Mouse (Mus musculus) ES-E14 (cell line): ENCODE data around the gene Cdc37. TPM values are rescaled to one million over a fixed set of nuclear protein-coding genes. Genes with fewer than 3 reads are reported as not detected.

Source experiments
- DNase-seq: peaks from one replicate; pipeline ENCODE4 v3.0.0-alpha.2; 2013; ENCODE audit warnings: low read depth, low spot score
- H3K27ac ChIP-seq: 2 replicates; pipeline ENCODE4 v1.5.1; 2012; ENCODE audit warnings: low read depth, mild to moderate bottlenecking, low read length, moderate library complexity, mixed read lengths; ENCODE audit not compliant: poor library complexity, insufficient read depth, severe bottlenecking
- H3K36me3 ChIP-seq: 2 replicates; pipeline ENCODE4 v1.6.1; 2012; ENCODE audit warnings: mild to moderate bottlenecking, low read length, moderate library complexity, mixed read lengths; ENCODE audit not compliant: control insufficient read depth, poor library complexity, insufficient read depth, severe bottlenecking
- H3K4me1 ChIP-seq, 2 experiments: fragments of 150-350 bp in 1 of 2; sonication (generic) in 1 of 2; 2 replicates each; pipeline ENCODE4 v1.6.1; 2012; ENCODE audit warnings: low read length in 2 of 2, mild to moderate bottlenecking in 1 of 2, mixed read lengths in 1 of 2; ENCODE audit not compliant: control insufficient read depth in 2 of 2, insufficient read depth in 2 of 2, poor library complexity in 1 of 2
- H3K4me3 ChIP-seq, 2 experiments: fragments of 150-350 bp in 1 of 2; sonication (generic) in 1 of 2; 2 replicates each; pipeline ENCODE4 v1.5.1; 2012; ENCODE audit warnings: low read length in 2 of 2, low read depth in 1 of 2, mild to moderate bottlenecking in 1 of 2, mixed read lengths in 1 of 2; ENCODE audit not compliant: insufficient read depth in 1 of 2, poor library complexity in 1 of 2, severe bottlenecking in 1 of 2
- H3K9ac ChIP-seq: 2 replicates; pipeline ENCODE4 v1.6.1; 2012; ENCODE audit warnings: low read depth, mild to moderate bottlenecking, low read length, mixed read lengths; ENCODE audit not compliant: poor library complexity, insufficient read depth, severe bottlenecking
- H3K9me3 ChIP-seq: fragments of 150-350 bp; sonication (generic); 2 replicates; pipeline ENCODE4 v1.6.1; 2012; ENCODE audit warnings: low read depth, mild to moderate bottlenecking, low read length; ENCODE audit not compliant: control insufficient read depth, insufficient read depth
- CHD2 ChIP-seq: IDR thresholded peaks from 2 replicates; pipeline ENCODE4 v1.6.1; 2014; ENCODE audit warnings: mild to moderate bottlenecking, low read depth, low read length, inconsistent platforms
- HCFC1 ChIP-seq: IDR thresholded peaks from 2 replicates; pipeline ENCODE4 v1.6.1; 2012; ENCODE audit warnings: low read length, inconsistent platforms, borderline replicate concordance; ENCODE audit not compliant: insufficient read depth
- MAFK ChIP-seq: IDR thresholded peaks from 2 replicates; pipeline ENCODE4 v1.6.1; 2014; ENCODE audit warnings: mild to moderate bottlenecking, low read depth, low read length, inconsistent platforms; ENCODE audit not compliant: insufficient read depth
- ZC3H11A ChIP-seq: IDR thresholded peaks from 2 replicates; pipeline ENCODE4 v1.6.1; 2012; ENCODE audit warnings: low read depth, mild to moderate bottlenecking, inconsistent platforms, low read length, borderline replicate concordance
- ZNF384 ChIP-seq: IDR thresholded peaks from 2 replicates; pipeline ENCODE4 v1.6.1; 2012; ENCODE audit warnings: low read depth, low read length, inconsistent platforms
- in situ Hi-C, 2 experiments: fragments of 600-800 bp; cut with MboI; formaldehyde crosslinking; loops; one replicate each; pipeline ENCODE4 v1.15.1; 2025; ENCODE audit warnings: low sequenced_read_pairs in 2 of 2, inconsistent platforms in 1 of 2; ENCODE audit not compliant: unreplicated experiment in 2 of 2
- total RNA-seq: library from RNA; depleted of rRNA; stranded (reverse); fragments of 300-350 nt; gene quantifications from 2 replicates; pipeline ENCODE4 v1.2.3, GENCODE M21; 2012

The Cdc37 gene
- total RNA-seq, 1 experiment = 165 TPM

DNA sequence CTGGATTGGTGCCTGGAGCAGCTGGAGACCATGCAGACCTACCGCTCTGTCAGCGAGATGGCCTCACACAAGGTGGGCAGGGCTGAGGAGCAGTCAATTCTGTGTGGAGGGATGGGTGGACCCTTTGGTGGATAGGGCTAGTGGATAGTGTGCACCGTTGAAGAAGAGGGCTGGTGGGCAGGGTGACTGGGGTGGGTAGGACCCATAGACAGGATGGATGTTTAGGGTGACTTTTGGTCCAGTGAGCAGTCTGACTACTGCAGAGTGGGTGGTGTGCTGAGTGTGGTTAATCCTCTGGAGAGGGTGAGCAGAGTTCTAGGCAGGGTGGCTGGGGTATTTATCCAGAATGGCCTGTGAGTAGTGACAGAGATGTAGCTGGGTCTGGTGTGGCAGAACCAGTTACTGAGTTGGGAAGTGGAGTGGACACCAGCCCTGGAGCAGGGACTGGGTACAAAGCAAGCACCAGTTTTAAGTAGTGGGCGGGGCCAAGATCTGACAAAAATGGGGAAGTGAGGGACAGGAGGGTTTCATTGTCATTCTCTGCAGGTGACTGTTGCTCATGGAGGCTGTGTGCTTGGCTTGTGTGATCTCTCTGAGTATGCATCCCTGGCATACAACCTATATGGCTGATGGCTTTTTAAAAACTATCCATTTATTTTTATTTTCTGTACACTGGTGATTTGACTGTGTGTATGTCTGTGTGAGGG is 45.2 kb upstream of the Cdc37 start:
- TF ChIP-seq ZNF384 (no peak), ZC3H11A (no peak), CHD2 (no peak), HCFC1 (no peak), MAFK (no peak)
- in situ Hi-C loops = no loop called here
- Histone ChIP-seq H3K9me3 (no peaks in the 10 kb centered on the region), H3K27ac (no peak overlapping the region), H3K36me3 (no peaks in the 10 kb centered on the region; the same call in 1 of the 2 replicates), H3K9ac (no peak overlapping the region), H3K4me1 (peaks cover 6 to 30% of the 10 kb centered on the region in 2 experiments; a peak in 3 of 4 replicates), H3K4me3 (no peak overlapping the region)
- no peak for DNase-seq

- no peak overlapping the region for H3K9ac ChIP-seq
- H3K9me3 ChIP-seq = no peaks in the 10 kb centered on the region
- H3K27ac ChIP-seq = no peak overlapping the region
- H3K36me3 ChIP-seq = no peaks in the 10 kb centered on the region; the same call in 1 of the 2 replicates
- in situ Hi-C loops = no loop called here
- TF ChIP-seq CHD2 (no peak), HCFC1 (no peak), ZC3H11A (no peak), ZNF384 (no peak), MAFK (no peak)
- H3K4me3 ChIP-seq = no peak overlapping the region
- H3K4me1 ChIP-seq = peaks cover 6 to 30% of the 10 kb centered on the region in 2 experiments; a peak in 3 of 4 replicates
- DNase-seq = no peak
Observed at GRCm38 (mm10) chr9:21193786-21194185, 44.0 kb upstream of the Cdc37 start.

GRCm38 (mm10) chr9:21190670-21191069 is 40.9 kb upstream of the Cdc37 start:
- H3K36me3 ChIP-seq = no peaks in the 10 kb centered on the region; the same call in 1 of the 2 replicates
- H3K4me1 ChIP-seq = peaks cover 6 to 11% of the 10 kb centered on the region in 2 experiments; a peak in 3 of 4 replicates
- in situ Hi-C loops = no loop called here
- TF ChIP-seq ZC3H11A (no peak), HCFC1 (no peak), CHD2 (no peak), MAFK (no peak), ZNF384 (no peak)
- no peak overlapping the region for H3K27ac ChIP-seq
- H3K9ac ChIP-seq = no peak overlapping the region
- DNase-seq = no peak
- no peaks in the 10 kb centered on the region for H3K9me3 ChIP-seq
- H3K4me3 ChIP-seq = no peak overlapping the region

DNA sequence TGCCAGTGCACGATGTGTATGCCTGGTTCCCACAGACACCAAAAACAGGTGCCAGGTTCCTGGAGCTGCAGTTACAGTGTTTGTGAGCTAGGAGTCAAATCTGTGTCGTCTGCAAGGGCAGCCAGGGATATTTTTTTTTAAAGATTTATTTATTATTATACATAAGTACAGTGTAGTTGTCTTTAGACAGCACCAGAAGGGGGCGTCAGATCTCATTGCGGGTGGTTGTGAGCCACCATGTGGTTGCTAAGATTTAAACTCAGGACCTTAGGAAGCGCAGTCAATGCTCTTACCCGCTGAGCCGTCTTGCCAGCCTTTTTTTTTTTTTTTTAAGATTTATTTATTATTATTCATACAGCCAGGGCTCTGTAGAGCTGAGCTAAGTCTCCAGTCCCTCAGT is 40.1 kb upstream of the Cdc37 start:
- no peak overlapping the region for H3K4me3 ChIP-seq
- DNase-seq = no peak
- no peaks in the 10 kb centered on the region; the same call in 1 of the 2 replicates for H3K36me3 ChIP-seq
- in situ Hi-C loops = no loop called here
- no peak overlapping the region for H3K9ac ChIP-seq
- no peak overlapping the region for H3K27ac ChIP-seq
- H3K4me1 ChIP-seq = peaks cover 1 to 8% of the 10 kb centered on the region in 2 experiments; a peak in 3 of 4 replicates
- TF ChIP-seq CHD2 (no peak), HCFC1 (no peak), ZNF384 (no peak), MAFK (no peak), ZC3H11A (no peak)
- H3K9me3 ChIP-seq = no peaks in the 10 kb centered on the region

GRCm38 (mm10) chr9:21185436-21185835 is 35.7 kb upstream of the Cdc37 start:
- Histone ChIP-seq H3K4me1 (peaks cover 0 to 18% of the 10 kb centered on the region in 2 experiments; a peak in 2 of 4 replicates), H3K27ac (no peak overlapping the region), H3K9ac (no peak overlapping the region), H3K4me3 (no peak overlapping the region), H3K9me3 (no peaks in the 10 kb centered on the region), H3K36me3 (no peaks in the 10 kb centered on the region)
- in situ Hi-C loops = no loop called here
- no peak for DNase-seq
- TF ChIP-seq CHD2 = no peak
- no peak for TF ChIP-seq ZNF384
- TF ChIP-seq MAFK = no peak
- no peak for TF ChIP-seq HCFC1
- TF ChIP-seq ZC3H11A = no peak
